In genomic region chr4:28815621-28815920, GRCm38 (mm10) we compare ENCODE assay signal across 8 mouse cellular contexts. TPM values are rescaled to one million over a fixed set of nuclear protein-coding genes. Genes with fewer than 3 reads are reported as not detected.
DNase-seq lines count a peak whose midpoint lies in the region; ATAC-seq and TF ChIP-seq lines count a peak whose summit lies in the region.

No protein-coding gene starts in this region.

- peak overlapping the region; percentile 58 for H3K9ac ChIP-seq in kidney, postnatal 0 days (ENCODE audit: low read depth, low read length)
- peak overlapping the region; percentile 88 for H3K9ac ChIP-seq in embryonic facial prominence, embryonic 14.5 days (ENCODE audit: low read depth, low read length)
- H3K9ac ChIP-seq in intestine, embryonic 16.5 days (ENCODE audit: low read depth, low read length) = peak overlapping the region; percentile 84
- H3K9ac ChIP-seq in midbrain, embryonic 16.5 days (ENCODE audit: low read depth, low read length) = peak overlapping the region; percentile 94

- H3K4me1 ChIP-seq in kidney, postnatal 0 days (replicated peaks; ENCODE audit: insufficient read depth, low read length) = no peaks in the 10 kb centered on the region
- H3K4me1 ChIP-seq in embryonic facial prominence, embryonic 14.5 days (ENCODE audit: control insufficient read depth, insufficient read depth, low read length) = 0 out of 2 replicates have a peak, but pooled peaks cover 6% of the 10 kb centered on the region
- no peaks in the 10 kb centered on the region for H3K4me1 ChIP-seq in intestine, embryonic 16.5 days (ENCODE audit: control insufficient read depth, insufficient read depth, low read length)
- no peaks in the 10 kb centered on the region for H3K4me1 ChIP-seq in midbrain, embryonic 16.5 days (ENCODE audit: control insufficient read depth, insufficient read depth, low read length)

- peak overlapping the region; percentile 58; the same call in 1 of the 2 replicates for H3K27ac ChIP-seq in kidney, postnatal 0 days
- H3K27ac ChIP-seq in embryonic facial prominence, embryonic 14.5 days (replicated peaks; ENCODE audit: low read depth, low read length) = peak overlapping the region; percentile 95
- peak overlapping the region; percentile 65; the same call in 1 of the 2 replicates for H3K27ac ChIP-seq in intestine, embryonic 16.5 days (ENCODE audit: low read length)
- H3K27ac ChIP-seq in midbrain, embryonic 16.5 days (ENCODE audit: low read length) = peak overlapping the region; percentile 97

- no peak for DNase-seq in kidney, postnatal 0 days (ENCODE audit: low spot score)
- DNase-seq in kidney, adult 9 months = no peak
- no peak for DNase-seq in embryonic facial prominence, embryonic 14.5 days (ENCODE audit: low spot score)
- no peak for DNase-seq in adrenal gland, postnatal 36 days
- no peak for DNase-seq in left cerebral cortex, adult 11 months (ENCODE audit: low spot score)
- DNase-seq in embryo, embryonic 11 days = no peak

- no peak for TF ChIP-seq CTCF in kidney, postnatal 0 days (IDR thresholded peaks at IDR 0.05; ENCODE audit: low read depth)

- no peaks in the 10 kb centered on the region for H3K27me3 ChIP-seq in kidney, postnatal 0 days (ENCODE audit: insufficient read depth, low read length)
- H3K27me3 ChIP-seq in embryonic facial prominence, embryonic 14.5 days (replicated peaks; ENCODE audit: control insufficient read depth, insufficient read depth, low read length) = no peaks in the 10 kb centered on the region
- no peaks in the 10 kb centered on the region for H3K27me3 ChIP-seq in intestine, embryonic 16.5 days (replicated peaks; ENCODE audit: control insufficient read depth, insufficient read depth, low read length)
- H3K27me3 ChIP-seq in midbrain, embryonic 16.5 days (ENCODE audit: control insufficient read depth, insufficient read depth, low read depth, low read length) = peaks cover 3% of the 10 kb centered on the region

- no peak for ATAC-seq in kidney, postnatal 0 days (replicated peaks; ENCODE audit: low FRiP score, low read depth)
- ATAC-seq in embryonic facial prominence, embryonic 14.5 days (ENCODE audit: low read depth) = no peak
- ATAC-seq in intestine, embryonic 16.5 days = no peak
- no peak for ATAC-seq in midbrain, embryonic 16.5 days

- no peaks in the 10 kb centered on the region for H3K9me3 ChIP-seq in kidney, postnatal 0 days (replicated peaks; ENCODE audit: low read length)
- no peaks in the 10 kb centered on the region for H3K9me3 ChIP-seq in embryonic facial prominence, embryonic 14.5 days (ENCODE audit: control insufficient read depth, low read length)
- H3K9me3 ChIP-seq in intestine, embryonic 16.5 days (ENCODE audit: control insufficient read depth, low read length) = no peaks in the 10 kb centered on the region
- no peaks in the 10 kb centered on the region for H3K9me3 ChIP-seq in midbrain, embryonic 16.5 days (replicated peaks; ENCODE audit: control insufficient read depth, low read length, poor library complexity, severe bottlenecking)

- H3K4me2 ChIP-seq in kidney, postnatal 0 days (ENCODE audit: low read length) = peak overlapping the region; percentile 79
- peak overlapping the region; percentile 83 for H3K4me2 ChIP-seq in embryonic facial prominence, embryonic 14.5 days (ENCODE audit: low read depth, low read length)
- peak overlapping the region; percentile 89 for H3K4me2 ChIP-seq in intestine, embryonic 16.5 days (ENCODE audit: low read depth, low read length)
- peak overlapping the region; percentile 73 for H3K4me2 ChIP-seq in midbrain, embryonic 16.5 days (ENCODE audit: low read length)

- peak overlapping the region; percentile 83 for H3K4me3 ChIP-seq in kidney, postnatal 0 days (replicated peaks; ENCODE audit: low read depth, low read length)
- H3K4me3 ChIP-seq in embryonic facial prominence, embryonic 14.5 days (ENCODE audit: low read depth, low read length) = peak overlapping the region; percentile 88
- H3K4me3 ChIP-seq in intestine, embryonic 16.5 days (ENCODE audit: low read length) = peak overlapping the region; percentile 86
- H3K4me3 ChIP-seq in midbrain, embryonic 16.5 days (ENCODE audit: low read depth, low read length) = peak overlapping the region; percentile 80

- H3K36me3 ChIP-seq in kidney, postnatal 0 days (ENCODE audit: insufficient read depth, low read length) = no peaks in the 10 kb centered on the region
- H3K36me3 ChIP-seq in embryonic facial prominence, embryonic 14.5 days (ENCODE audit: control insufficient read depth, insufficient read depth, low read length) = no peaks in the 10 kb centered on the region
- no peaks in the 10 kb centered on the region for H3K36me3 ChIP-seq in intestine, embryonic 16.5 days (ENCODE audit: control insufficient read depth, insufficient read depth, low read length)
- H3K36me3 ChIP-seq in midbrain, embryonic 16.5 days (ENCODE audit: control insufficient read depth, insufficient read depth, low read length) = no peaks in the 10 kb centered on the region

- WGBS in kidney, postnatal 0 days = 0% methylated on average over 15 of the region's 15 CpGs
- WGBS in embryonic facial prominence, embryonic 14.5 days = 0% methylated on average over 14 of the region's 15 CpGs
- WGBS in intestine, embryonic 16.5 days = 1% methylated on average over 15 of the region's 15 CpGs
- WGBS in midbrain, embryonic 16.5 days = 0% methylated on average over 15 of the region's 15 CpGs

RNA-seq across cellular contexts. Expression of gene Epha7, which starts 2.6 kb away (rescaled TPM):
- polyA plus RNA-seq in kidney, postnatal 0 days (2015; fragmentation: Nextera tagmentation; extraction: Ambion mirVana) = 10.0 and 12.9 TPM in 2 replicates
- polyA plus RNA-seq in embryonic facial prominence, embryonic 14.5 days (2014; fragmentation: Nextera tagmentation; extraction: Ambion mirVana) = 30.9 and 35.9 TPM in 2 replicates
- 12.5 and 16.3 TPM in 2 replicates for polyA plus RNA-seq in intestine, embryonic 16.5 days (2015; fragmentation: Nextera tagmentation; extraction: Ambion mirVana)
- polyA plus RNA-seq in midbrain, embryonic 16.5 days (2015; fragmentation: Nextera tagmentation; extraction: Ambion mirVana) = 68.6 and 88.3 TPM in 2 replicates
- 1 to 10 TPM; 2.0 to 2.9 TPM for total RNA-seq in adrenal gland, postnatal 36 days (2021)
